Mouse (Mus musculus) brain, adult 2 months (tissue): Measurements from ENCODE around the gene Vcpkmt.
A peak's percentile ranks its signal among the peaks of the same experiment; 100 is the strongest.
"Not testable (repeated sequence)": the region's sequence is repeated elsewhere in the genome, so short reads cannot be mapped to it uniquely, and the experiment has no call there.

Experiments
- DNase-seq: peaks from one replicate; pipeline ENCODE4 v3.0.0; 2011; ENCODE audit warnings: low read depth, low spot score

The Vcpkmt gene

DNA sequence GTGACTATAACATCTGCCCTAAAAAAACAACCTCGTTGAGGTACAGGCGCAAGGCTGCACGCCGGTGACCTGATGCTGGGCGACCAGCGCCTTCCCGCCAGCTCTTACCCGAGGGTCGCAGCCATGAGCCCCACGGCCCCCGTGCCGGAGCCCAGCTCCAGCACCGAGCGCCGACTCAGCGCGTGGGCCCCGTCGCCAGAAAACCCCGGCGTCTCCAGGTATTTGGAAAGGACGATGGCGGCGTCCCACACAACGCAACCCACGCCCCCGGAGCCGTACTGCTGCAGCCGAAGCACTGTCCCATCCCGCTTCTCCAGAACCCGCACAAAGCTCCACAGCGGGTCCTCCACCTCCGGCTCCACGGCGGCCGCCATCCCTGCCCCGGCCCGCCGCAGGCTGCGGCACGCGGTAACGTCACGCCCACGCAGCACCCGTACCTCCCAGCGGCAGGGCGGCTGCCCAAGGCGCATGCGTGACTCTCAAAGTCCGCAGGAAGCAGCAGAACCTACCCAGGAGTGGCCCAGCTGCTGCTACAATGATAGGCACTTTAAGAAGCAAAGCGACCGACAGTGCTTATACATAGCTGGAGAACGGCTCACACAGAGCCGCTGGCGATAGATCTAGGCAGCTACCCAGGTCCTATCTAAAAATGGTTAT is at the start of gene Vcpkmt:
Gene Vcpkmt (minus strand): TSS at position 416 of the 657 bp plus-strand sequence.
- peak; percentile 97 for DNase-seq

DNA sequence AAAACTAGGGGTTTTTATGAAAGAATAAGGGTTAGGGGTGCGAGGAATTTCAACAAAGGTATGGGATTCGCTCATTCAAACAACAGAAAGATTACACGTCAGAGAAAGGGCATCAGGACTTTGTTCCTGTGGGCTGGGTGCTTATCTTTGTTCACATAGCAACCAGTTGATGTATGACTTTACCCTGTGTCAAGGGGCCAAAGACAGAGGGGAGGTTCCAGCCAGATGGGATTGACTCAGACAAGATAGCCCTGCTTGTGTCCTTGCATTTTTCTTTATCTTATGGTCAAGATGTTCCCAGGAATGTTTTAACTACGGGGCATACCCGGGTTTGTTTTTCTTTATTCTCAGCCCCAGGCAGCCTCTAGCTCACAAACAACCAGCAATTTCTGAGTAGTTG is 35.8 kb upstream of the Vcpkmt start:
- DNase-seq: not testable (repeated sequence)

DNA sequence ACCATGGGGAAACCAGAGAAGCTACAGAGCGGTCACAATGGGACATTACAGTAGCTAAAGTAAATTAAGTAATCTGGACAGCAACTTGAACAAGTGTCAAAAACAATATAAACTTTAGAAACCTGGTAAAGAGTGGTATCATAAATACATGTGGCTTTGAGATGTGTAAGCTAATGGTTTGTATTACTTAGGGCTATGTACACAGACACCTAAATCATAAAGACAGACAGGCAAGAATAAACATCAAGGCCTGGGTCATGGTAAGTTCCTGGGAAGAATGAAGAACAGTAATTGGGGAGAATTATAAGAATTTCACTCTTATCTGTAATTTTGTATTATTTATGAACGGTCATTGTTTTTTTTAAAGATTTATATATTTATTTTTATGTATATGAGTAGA is 21.5 kb upstream of the Vcpkmt start:
- DNase-seq: no peak

DNA sequence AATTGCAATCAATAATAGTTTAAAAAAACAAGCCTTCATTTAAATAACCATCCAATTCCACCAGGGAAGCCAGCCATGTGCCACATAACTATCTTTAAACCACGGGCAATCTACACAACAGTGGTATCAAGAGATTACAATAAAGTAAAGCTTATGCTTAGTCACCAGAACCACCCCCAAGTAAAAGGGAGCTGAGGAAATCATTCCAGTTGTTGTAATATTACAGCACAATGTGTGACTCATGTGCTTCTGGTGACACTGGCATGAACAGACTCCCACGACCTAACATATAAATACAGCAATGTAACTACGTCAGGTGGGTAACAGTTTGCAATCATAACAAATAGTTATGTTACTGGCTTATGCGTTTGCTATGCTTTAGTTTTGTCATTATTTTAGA is 14.6 kb upstream of the Vcpkmt start:
- DNase-seq: peak; percentile 12

DNA sequence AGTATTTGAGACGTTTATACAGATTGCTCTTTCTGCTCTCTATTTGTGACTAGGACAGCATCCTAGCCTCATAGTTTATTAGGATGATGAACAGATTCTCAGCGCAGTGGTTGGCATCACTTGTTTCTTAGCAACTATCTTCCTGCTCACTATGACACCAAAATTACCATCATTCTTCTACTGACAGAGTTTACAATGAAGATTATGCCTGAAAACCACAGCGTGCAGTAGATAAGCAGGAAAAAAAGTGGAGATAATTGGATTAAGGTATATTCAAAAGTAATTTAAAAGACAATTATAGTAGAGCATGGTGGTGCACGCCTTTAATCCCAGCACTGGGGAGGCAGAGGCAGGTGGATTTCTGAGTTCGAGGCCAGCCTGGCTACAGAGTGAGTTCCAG is 10.3 kb upstream of the Vcpkmt start:
- no peak for DNase-seq

DNA sequence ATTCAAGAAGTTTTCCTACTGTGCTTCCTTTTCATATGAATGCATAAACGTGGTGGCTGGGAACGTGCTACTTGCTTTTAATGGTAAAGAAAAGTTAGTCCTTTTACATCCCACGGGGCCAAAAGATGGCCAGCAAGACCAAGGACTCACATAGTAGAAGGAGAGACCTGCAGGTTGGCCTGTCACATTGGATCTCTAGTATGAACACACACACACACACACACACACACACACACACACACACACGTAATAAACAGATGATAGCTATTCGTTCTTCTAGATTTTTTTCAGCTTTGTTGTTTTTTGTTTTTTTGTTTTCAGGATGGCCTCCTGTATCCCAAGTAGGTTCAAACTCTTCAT is 422 bp upstream of the Vcpkmt start:
- DNase-seq: no peak

DNA sequence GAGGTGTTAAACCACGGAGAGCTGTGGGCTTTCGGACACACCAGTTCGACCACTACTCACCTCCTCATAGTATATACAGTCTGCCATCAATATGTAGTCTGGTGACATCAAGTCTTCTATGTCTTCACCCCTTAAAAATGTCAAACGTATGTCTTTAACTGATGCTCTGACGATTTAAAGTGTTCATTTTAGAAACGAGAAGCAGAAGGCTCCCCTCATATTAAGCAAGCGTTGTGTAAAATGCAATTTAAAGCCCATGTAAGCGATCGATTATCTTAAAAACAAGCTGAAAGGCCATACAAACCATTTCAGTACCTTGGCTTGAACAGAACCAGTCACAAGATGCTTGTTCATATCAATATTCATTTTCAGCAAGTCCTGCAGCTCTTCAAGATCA is 614 bp downstream of the Vcpkmt start:
- DNase-seq: no peak

DNA sequence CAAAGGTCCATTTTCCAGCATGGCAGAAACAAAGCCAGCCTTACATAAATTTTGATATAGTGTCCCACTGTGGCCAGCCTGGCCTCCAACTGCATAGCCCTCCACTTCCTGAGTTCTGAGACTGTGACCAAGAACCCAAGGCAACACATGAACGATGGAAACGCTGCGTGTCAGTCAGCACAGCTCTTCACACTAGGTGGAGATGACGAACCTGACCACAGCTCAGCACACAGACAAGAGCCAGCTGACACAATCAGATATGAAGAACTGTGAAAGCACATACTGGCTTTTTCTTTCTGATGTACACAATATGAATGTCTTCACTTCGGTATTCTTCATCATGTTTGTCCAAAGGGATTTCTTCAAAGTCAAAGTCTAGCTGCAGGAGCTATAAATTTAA is 3.2 kb downstream of the Vcpkmt start:
- DNase-seq: no peak

DNA sequence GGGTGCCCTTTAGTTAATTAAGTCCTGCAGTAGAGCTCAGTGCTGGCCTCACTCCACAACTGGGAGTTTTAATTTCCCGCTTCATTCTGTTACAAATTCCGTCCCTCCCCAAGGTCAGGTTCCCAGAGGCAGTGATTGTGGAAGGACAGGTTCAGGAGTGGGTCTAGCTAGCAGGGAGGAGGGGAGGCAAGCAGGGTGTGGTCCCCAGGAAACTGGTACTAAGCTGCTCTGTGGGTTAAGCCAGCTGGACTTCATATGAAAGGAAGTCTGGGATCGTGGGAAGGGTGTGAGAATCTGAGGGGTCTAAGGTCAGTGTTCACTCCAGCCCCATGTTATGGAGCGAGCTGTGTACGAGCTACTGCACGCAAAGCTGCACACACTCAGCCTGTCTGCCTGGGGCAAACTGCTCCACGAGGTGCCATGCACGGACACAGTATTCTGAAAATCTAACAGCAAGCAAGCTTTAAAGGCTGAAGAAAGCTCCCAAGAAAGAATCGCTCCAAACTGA is 6.7 kb downstream of the Vcpkmt start:
- no peak for DNase-seq

DNA sequence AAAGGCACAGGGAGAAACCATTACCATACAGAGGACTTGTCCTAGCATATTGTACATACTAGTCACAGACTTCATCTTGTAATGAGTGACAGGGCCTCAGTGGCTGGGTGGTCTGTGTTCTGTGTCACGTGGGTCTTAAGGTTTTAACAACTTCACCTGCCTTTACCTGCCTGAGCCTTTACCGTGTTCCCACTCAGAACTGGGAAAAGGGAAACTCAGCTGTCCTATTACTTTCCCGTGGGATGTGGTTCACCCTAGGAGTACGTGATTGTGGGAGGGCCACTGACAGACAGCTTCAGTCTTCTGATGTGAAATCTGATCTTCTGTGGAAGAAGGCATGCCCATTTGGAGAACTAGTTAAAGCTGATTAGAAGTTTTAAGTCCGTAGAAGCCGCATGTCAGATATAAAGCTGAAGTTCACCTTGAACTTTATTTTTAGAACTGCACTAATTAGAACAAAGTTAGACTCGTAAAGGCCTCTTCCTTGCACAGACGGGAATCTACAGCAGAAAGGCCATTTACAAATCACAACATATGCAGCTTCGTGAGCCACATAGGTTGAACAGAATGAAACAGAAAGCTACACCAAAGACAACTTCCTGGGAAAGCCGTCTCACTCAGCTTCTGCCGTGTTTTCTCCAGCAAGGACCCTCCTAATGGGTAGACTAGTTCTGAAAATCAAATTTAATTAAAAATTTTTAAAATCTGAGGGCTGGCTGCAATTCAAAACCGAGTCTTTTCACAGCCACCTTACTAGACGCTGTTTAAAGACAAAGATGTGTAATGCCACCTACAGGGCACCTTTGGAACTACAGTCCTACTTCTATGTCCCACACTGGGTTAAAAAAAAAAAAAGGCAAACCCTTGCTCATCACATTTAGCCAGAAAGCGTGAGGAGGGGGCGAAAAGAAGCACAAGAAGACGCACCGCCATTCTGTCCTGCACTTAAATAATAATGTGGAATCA is 8.6 kb downstream of the Vcpkmt start:
- peak; percentile 93 for DNase-seq

DNA sequence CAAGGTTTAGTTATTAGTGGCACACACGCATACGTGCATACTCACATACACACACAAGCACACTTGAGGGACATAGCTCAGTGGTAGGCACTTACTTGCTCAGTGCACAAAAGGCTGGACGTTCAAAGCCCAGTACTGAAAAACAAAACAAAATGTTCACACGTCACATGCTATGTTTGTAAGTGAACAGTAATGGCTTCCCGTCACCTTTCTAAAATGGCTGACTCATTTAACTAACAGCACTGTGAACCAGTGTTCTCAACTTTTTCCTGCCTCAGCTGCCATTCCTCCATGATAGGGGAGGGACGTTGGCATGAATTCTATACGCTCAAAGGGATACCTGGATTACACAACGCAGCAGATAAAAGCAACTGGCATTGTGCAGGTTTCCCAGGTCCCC is 9.6 kb downstream of the Vcpkmt start:
- DNase-seq: no peak

DNA sequence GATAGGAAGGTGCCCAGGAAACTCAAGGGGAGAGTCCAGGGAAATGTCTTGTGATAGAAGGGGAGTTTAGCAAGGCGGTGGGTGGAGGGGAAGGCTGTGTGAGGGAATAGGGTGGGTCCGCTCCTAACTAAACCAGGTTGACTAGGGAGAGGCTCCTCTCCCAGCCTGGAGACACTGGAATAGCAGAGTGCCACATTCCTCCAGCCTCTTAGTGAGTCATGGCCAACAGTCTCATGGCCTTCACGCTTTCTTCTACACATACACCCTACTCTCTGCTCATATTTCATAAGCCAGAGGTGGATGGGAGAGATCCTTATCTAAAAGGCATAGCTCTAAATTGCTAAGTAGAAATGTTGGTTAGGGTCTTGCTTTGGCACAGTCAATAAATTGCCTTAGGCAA is 12.9 kb downstream of the Vcpkmt start:
- no peak for DNase-seq

DNA sequence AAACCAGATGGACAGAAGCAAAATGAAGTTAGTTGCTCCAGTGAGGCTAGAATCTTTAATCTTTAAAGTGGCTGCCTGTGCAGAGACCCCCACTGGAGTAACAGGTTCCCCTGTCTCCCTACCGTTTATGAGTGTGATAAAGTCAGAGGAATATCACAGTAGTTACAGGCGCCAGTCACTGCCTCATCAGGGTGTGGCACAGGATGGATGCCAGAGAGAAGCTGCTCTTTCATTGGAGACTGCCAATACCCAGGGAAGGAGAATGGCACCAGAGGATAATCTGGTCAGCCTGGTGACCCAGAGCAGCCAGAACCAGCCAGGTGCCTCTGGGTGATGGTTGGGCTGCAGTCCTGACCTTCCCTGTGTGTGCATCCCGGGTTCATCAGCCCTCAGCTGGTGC is 14.6 kb downstream of the Vcpkmt start:
- no peak for DNase-seq

DNA sequence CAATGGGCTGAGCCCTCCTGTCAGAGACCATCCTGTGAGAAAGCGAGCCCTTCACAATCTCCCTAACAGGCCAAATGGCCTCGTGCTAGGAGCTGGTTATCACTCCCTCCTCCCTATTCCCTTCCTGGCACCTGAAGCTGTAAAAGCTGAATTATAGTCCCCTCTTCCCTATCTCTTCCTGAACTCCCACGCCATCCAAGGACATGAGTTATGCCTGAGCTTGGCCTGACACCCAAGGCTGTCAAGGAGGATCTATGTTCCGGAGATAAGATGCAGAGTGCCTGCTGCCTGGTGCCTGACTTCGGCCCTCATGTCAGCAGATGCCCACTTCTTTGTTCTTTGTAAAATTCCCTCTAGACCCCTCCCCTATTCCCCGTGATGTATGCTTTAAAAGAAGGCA is 21.8 kb downstream of the Vcpkmt start:
- DNase-seq: not testable (repeated sequence)

DNA sequence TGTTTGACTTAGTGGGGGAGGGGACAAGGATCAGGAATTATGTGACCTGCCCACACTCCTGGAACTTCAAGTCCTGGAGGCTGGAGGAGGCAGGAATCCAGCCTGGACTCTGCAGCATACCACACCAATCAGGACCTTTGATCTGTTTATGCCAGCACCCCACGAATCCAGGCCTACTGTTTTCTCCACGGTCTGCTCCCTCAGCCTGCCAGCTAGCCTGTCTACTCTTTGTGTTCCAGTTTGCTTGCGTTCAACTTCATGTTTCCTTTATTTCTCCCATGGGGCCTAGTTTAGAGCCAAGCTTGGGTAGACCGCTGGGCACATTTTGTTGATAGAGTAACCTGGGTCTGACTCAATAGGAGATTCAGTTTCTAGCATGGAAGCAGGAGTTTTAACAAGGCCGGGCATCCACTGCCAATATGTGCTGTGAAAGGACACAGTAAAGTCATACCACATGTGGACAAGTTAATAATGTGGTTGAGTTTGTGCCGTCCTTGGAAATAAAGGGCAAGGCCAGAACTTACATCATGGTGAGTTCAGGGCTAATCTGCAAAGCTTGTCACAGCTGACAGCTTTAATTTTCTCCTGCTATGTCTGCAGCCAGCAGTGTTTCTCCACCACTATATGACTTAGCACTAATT is 26.5 kb downstream of the Vcpkmt start:
- no peak for DNase-seq

DNA sequence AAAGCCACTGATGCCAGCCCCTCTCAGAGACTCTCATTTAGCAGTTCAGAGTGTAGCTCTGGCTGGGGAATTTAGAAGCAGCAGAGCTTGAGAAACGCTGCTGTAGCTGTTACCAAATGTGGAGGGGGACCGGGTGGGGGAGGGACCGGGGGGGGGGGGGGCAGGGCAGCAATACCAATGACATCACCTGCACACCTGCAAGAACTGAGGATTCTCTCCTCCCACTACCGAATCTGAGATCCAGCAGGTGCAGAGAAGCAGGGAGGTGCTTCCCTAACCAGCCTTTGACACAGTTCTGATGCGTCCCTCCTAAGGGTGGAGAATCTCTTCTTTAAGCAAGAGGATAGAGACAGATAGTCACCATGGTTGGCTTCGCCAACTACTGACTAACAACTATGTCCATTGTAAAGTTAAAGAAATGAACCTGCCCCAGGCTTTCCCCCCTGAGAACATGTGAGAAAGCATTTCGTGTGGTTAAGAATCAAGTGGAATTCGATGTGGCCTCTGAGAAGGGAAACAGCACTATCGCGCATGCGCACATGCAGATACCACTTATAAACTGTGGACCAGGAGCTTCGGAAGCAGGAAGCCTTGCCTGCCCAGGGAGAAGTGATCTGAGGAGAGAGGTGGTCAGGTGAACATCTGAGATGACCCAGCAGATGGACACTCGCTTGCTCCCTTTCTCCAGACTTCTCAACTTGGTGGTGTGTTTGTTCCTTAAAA is 37.2 kb downstream of the Vcpkmt start:
- no peak for DNase-seq

DNA sequence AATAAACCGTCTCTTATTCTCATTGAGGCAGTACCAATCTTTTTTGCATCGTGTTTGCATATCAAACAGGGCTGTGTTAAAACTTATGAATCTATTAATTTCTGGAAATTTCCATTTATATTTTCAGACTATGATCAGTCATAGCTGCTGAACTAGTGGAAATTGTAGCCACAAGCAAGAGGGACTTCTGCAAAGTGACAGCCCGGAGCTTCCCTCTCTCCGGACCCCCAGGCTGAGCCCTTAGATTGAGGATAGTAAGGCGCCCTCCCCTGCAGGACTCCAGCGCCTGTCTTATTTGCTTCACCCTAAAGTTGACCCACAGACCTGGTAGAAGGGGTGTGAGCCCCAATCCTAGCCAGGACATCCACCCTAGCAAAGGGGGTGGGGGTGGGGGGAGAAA is 37.8 kb downstream of the Vcpkmt start:
- DNase-seq: no peak

DNA sequence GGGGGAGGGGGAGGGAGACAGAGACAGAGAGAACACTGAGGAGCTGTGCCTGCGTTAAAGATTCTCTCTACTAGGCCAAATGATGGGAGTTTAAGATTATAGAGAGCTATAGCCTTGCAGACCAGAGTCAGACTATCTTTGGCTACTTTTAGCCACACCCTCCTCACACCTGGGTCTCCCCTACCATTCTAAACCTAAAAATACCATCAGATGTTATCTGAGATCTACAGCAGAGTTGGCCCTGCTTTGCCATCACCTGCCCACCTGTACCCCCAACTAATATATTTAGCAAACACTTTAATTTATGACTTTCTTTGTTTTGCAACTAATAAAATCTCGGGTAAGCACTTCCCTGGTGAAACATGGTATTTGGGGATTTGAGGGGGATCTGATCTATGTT is 38.3 kb downstream of the Vcpkmt start:
- no peak for DNase-seq

DNA sequence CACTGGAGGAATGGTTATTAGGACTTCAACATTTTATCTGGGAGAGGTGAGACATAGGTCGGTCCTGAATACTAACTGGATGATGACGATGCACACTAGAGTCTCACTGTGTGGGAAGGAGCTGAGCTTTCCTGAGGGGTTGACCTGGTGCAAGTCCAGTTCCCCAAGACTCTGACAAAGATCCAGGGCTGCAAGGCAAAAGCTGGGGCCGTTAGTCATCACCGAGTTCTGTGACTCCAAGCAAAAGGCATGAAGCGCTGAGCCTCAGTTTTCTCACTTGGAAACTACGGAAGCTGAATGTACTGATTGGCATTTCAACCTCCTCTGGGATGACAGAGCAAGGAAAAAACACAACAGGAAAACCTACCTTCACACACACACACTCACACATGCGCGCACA is 40.5 kb downstream of the Vcpkmt start:
- DNase-seq: no peak

DNA sequence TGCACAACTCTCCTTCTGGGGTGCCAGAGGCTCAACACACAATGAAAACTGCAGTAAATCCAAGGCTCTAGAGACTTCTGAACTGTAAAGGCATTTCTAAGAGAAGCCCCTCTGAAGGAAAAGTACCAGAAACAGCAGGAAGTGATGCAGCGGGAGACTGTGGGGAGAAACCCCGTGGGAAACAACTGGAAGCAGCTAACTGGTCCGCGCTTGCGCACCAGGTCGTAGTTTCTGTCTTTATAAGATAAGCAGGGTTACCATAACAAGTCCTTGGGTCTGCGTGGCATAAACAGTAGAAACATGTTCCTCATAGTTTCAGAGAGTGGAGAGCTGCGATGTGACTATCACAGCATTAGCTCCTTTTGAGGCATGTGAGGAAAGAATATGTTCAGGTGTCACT is 41.2 kb downstream of the Vcpkmt start:
- no peak for DNase-seq

DNA sequence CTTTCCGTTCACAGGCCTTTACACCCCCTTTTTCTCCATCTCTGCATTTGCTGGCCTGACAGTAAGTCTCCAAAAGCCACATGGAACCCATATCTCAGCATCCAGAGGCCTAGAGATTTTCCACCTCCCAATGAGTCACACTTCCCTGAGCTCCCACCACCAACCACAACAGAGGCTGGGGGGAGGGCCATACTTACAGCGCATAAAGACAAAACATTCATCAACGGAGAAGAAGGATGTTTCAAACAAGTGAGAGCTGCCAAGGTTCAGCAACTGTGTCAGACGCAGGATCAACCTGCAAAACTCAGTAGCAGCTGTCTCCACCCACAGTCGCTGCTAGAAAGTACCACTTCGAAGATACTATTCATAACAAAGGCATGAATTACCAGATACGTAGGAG is 43.5 kb downstream of the Vcpkmt start:
- peak; percentile 58 for DNase-seq
